Mouse (Mus musculus) layer of hippocampus, postnatal 14 days (tissue): ENCODE results near the gene Zdhhc14. TPM values are rescaled to one million over a fixed set of nuclear protein-coding genes. Genes with fewer than 3 reads are reported as not detected.

Source experiments
- DNase-seq, 2 experiments: peaks; one replicate each; pipeline ENCODE4 v3.0.0; 2021 to 2022; ENCODE audit warnings: low spot score in 2 of 2, mixed read lengths in 1 of 2
- total RNA-seq, 2 experiments: library from RNA; stranded (reverse); gene quantifications; 2 replicates each; pipeline ENCODE4 v1.2.3; 2021

The Zdhhc14 gene
- total RNA-seq, 2 experiments from 2014 or later: 41.2 to 42.2 TPM

DNA sequence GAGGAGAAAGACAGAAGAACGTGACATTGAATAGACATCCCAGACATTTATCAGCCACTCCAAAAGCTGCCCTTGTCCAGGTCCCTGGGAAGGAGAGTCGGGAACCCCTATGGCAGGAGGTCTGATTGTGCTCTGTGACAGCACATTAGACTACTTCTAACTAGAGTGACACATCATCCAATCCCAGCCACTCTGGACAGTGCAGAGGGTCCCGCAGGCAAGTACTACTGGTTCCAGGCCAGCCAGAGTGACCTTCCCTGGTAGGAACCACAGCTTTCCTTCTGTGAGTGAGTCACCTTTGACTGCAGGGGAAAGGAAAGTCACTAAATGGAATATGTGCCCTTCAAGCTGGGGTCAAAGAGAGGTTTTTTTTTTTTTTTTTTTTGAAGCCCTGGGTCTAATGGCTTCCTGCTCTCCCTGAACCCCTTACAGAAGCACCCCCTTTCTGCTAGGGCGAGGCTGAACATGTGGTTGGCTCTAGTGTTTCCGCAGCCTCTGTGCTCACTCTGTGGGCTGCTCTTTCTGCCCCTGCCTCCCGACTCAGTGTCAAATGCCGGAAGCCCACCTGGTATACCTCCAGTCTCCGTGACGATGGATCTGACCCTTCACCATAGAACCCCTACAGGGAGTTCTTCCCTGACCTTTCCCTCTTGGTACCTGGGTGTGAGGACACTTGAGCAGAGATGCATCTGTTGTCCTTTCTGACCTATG, 276.6 kb downstream of the Zdhhc14 start:
- no peak for DNase-seq

GRCm38 (mm10) chr17:5769776-5770175, 277.4 kb downstream of the Zdhhc14 start:
- DNase-seq: no peak

GRCm38 (mm10) chr17:5770265-5771249, 278.2 kb downstream of the Zdhhc14 start:
- DNase-seq: no peak

GRCm38 (mm10) chr17:5780213-5780975, 288.0 kb downstream of the Zdhhc14 start:
- no peak for DNase-seq

DNA sequence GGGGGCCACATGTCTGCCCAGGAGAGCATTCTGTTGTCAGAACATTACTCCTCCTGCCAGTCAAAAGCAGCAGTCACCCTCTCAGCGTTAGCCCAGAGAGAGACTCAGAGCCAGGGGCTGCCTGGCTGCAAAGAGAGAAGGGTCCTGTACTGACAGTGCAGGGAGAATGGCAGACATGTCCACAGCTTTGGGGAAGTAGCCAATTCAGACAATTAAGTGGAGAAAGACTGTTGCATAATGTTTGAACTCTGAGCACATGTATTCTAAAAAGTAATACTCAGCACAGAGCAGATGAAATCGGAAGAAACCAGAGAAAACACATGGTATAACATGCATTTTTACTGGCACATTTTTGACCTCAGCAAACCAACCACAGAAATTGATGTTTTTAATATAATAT, 292.9 kb downstream of the Zdhhc14 start:
- no peak for DNase-seq

DNA sequence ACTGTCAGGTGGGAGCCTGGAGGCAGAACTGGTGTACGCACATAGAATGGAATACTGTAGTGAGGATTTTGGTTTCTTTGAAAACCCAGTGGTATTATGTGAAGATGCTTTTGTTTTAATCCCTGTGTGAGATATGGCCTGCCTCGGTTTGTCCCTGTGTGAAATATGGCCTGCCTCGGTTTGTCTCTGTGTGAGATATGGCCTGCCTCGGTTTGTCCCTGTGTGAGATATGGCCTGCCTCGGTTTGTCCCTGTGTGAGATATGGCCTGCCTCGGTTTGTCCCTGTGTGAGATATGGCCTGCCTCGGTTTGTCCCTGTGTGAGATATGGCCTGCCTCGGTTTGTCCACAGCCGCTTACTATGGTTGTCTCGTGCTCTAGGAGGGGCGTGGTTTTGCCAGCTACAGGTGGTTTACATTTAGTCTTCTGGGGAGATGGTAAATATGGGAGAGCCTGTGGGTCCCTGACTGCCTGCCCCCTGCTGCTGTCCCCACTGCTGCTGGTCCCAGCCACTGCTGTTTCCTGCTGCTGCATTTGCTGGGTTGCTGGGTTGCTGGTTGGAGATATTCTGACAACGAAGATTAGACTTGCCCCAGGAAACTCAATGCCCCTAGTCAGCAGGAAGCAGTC, 299.9 kb downstream of the Zdhhc14 start:
- DNase-seq: no peak

GRCm38 (mm10) chr17:5793593-5793992, 301.2 kb downstream of the Zdhhc14 start:
- no peak for DNase-seq

DNA sequence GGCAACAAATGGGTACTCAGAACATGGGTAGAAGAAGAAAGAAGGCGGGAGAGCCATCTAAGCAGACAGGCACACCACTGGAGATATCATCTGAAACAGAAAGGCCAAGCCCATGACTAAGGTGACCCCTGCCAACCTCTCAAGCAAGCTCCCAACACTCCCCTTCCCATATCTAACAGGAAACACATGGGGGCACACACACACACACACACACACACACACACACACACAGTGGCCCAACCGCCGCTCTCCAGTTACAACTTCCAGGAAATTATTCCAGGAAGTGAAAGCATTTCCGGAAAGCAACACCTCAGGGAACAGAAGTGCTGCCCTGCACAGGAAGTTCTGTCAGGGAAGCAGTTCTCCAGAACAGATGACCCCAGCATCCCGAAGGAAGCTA, 301.9 kb downstream of the Zdhhc14 start:
- DNase-seq: no peak

GRCm38 (mm10) chr17:5795369-5795768, 303.0 kb downstream of the Zdhhc14 start:
- no peak for DNase-seq

DNA sequence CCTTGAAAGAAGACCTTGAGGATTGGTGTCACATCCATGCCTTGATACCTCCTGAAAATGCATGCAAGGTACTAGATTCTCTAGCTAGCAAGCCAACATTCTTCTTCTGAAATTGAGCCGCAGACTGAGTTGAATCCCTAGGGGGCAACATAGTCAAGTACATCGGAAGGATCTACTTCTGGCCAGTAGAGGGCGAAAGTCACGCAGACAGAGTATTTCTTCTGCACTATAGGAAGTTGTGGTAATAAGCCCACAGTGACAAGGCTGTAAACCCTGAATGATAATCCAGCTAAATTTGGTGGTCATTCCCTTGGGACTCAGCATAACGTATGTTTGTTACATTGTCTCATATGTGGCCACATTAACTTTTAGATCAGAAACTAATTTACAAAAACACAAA, 303.5 kb downstream of the Zdhhc14 start:
- DNase-seq: peak; percentile 72 to 88

- no peak for DNase-seq
Observed at GRCm38 (mm10) chr17:5797124-5797760, 304.9 kb downstream of the Zdhhc14 start.

DNA sequence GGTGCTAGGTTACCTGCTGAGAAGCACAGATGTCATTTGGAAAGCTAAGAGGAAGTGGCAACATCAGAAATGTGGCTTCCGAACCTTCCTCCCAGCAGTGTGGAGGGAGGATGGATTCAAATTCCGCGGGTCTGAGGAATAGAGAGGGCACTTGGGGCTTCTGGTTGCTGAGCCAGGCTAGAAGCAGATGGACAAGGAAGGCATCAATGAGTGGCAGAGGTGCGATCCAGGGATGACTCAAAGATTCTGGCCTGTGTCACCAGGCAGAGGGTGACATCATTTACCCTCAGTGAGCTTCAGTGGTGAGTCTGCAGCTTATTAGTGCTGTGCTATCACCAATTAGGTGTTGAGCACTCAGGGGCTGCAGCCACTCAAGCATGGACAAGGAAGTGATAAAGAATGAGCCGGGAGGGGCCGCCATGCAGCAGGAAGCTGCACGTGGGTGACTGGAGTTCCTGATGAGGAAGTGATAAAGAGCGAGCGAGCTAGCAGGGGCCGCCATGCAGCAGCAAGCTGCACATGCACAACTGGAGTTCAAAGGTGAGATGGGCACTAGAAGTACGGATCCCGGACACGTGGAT, 306.0 kb downstream of the Zdhhc14 start:
- no peak for DNase-seq

DNA sequence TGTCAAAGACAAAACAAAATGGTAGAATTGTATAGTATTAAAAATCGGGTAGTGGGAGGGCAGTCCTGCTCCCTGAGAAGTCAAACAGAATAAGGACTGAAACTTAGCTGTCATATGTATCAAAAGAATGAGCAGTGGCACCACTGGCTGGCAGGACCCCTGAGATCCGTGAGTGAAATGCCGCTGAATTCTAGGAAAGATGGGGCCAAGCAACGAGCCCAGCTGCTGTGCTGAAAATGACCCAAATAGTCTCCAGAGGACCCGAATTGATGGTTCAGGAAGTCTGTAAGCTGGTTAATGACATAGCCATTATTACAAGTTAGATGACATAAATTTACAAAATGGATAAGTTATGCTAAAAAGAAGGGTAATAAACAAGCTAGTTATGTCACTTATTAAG, 306.5 kb downstream of the Zdhhc14 start:
- no peak for DNase-seq

DNA sequence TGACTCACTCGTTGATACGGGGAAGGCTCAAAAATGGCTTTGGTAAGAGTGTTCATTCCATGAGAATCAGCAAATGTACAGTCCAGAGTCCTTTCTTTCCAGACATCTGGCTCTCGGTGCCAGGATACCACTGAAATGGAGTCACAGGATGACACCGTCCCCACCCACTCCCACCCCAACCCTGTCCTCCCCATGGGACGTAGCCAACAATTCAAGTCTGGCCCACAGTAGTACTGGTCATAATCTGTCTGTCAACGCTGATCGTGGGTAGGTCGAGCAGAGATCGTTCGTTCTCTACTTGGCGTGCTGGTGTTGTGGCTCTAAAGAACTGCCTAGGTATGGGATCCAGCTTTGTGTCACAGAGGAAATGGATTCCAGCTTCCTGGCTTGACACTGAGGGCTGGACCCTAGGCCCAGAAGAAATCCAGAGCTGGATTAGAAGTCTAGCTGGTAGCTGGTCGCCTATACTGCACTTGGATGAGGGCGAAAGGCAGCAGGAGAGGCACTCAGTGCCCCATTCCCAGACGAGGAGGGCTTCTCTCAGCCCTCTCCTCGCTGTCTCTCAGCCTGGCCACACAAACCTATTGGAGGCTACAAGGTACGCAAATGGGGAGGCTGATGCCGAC, 307.2 kb downstream of the Zdhhc14 start:
- DNase-seq: no peak

DNA sequence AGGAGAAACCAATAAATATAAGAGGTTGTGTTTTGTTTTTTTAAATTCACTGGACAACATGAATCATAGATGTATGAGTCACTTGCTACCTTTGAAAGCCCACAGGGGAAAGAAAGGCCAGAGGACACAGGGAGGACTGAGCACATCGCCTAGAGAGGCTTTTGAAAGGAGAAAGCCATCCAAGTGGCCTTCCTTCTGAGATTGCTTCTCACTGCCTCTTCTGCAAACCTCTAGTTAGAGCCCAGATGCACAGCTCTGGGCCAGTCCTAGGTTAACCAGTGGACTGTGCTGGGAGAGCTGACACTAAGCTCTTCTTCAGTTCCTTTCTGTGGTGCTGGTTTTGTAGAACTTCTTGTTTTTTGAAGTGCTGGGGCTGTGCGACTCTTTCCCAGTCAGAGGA, 307.9 kb downstream of the Zdhhc14 start:
- DNase-seq: no peak

- DNase-seq: no peak
Observed at GRCm38 (mm10) chr17:5800824-5801560, 308.6 kb downstream of the Zdhhc14 start.

DNA sequence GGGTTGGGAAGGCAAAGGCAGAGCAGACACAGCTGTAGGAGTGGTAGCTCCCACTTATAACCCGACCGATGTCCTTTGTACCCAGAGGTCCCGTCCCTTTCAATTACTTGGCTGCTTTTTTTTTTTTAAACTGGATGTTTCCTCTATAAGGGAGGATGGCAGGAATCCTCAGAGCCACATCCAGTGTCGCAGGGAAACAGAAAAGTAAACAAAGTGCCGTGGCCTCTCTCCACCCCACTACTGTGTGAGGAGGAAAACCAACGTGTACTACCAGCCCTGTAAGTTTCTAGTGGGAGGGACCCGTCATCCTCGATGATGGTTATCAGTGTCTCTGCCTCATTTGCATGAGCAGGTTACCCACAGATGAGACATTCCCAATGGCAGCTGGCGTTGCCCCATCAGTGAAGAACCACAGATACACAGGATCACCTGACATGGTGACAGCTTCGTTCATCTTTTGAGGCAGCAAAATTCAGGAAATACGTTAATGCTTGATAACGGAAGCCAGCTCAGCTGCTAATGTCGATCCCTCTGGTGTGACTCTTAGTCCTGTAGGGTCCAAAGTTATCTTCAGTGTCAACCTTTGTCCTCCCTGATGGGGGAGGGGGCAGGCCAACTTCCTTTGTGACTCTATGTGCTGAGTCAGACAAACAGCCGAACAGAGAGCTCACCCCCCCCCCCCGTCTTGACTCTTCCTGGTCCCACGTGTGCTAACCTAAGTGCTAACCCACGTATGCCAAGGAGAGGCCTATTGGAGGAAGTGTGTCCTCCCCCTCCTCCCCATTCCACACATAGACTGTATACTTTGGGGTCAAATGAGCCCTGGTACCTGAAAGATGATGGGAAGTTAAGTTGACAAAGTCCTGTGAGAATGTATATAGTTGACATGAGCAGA, 309.7 kb downstream of the Zdhhc14 start:
- no peak for DNase-seq

DNA sequence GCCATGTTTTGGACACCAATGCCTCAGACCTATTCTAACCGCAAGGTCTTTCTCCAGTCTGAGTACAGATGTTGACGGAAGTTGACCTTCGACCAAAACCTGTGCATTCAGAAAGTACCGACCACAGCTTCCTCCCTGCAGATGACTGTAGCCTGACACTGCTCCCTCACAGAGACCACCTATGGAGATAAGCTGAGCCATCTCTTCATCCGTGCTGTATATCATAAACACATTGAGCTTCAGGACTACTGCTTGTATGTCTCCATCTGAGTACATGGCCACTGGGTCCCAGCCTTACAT, 310.2 kb downstream of the Zdhhc14 start:
- DNase-seq: no peak
